Mouse (Mus musculus) liver, postnatal 0 days (tissue): ENCODE measurements around the gene Vnn1.

Experiments used
- CTCF ChIP-seq: sonication (generic); IDR thresholded peaks from 2 replicates; pipeline ENCODE4 v1.5.1; 2016; ENCODE audit warnings: antibody characterized with exemption, low read depth
- EP300 ChIP-seq: IDR thresholded peaks from 2 replicates; pipeline ENCODE4 v1.6.1; 2016; ENCODE audit warnings: antibody characterized with exemption, low read depth, mild to moderate bottlenecking

- TF ChIP-seq CTCF, result no peak
- TF ChIP-seq EP300, result no peak
Observed at GRCm38 (mm10) chr10:23894601-23895349, at the start of gene Vnn1.
